Mouse (Mus musculus): Measurements from ENCODE around the gene Gcgr. TPM values are rescaled to one million over a fixed set of nuclear protein-coding genes. Genes with fewer than 3 reads are reported as not detected.

Gene Gcgr
- total RNA-seq, 2 experiments from 2014 or later = not detected

DNA sequence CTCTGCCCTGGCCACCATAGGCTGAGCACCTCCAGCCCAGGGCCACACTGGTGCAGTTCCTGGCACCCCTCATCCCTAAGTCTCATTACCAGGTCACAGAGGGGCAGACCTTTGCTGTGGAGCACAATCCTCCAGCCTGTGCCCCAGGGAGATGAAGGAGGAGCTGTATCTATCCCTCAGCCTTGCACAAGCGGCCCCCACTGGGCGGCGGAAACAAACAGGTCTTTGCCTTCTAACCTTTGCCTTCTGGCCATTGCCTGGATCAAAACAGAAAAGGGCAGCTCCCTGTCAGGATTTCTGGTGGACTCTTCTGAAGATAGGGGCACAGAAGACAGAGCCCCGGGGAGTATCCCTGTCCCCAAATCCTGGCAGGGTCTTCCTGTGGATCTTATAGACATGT, 1.6 kb upstream of the Gcgr start:
- intact Hi-C loops (cut with DNase I) = no loop called here
- DNase-seq (ENCODE audit: low spot score in 2 of 2) = no peak

DNA sequence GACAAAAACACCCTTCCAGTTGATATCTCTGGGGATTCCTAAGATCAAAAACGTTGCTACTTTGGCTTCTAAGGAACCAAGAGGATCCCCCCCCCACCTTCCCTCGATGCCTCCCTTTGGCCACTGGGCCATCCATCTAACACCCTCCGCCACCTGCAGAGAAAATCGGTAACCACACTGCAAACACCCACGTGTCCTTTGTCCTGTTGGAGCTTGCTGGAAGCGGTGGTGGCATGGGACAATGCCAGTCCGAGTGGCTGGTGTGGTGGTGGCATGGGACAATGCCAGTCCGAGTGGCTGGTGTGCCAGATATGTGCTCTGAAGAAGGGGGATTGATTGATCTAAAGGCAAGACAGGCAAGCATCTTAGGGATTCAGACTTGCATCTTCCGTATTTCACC, 1.1 kb downstream of the Gcgr start:
- intact Hi-C loops (cut with DNase I) = no loop called here
- no peak for DNase-seq (ENCODE audit: low spot score in 2 of 2)

DNA sequence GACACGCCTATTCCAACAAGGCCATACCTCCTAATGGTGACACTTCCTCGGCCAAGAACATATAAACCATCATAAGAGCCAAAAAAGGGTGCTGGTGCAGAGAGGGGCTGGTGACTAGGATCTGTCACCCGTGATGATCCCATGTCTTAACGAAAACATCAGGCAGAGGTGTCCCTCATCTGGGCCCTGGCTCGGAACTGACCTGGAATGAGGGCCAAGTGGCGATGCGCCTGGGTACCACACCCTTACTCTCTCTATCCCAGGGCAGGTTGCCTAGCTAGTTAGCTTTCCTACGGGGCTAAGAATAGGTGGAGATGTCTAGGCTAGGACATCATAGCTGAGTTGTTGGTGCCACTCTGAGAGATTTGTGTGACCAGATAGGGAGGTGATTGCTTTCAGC, 3.6 kb downstream of the Gcgr start:
- intact Hi-C loops (cut with DNase I) = no loop called here
- no peak for DNase-seq (ENCODE audit: low spot score in 2 of 2)

DNA sequence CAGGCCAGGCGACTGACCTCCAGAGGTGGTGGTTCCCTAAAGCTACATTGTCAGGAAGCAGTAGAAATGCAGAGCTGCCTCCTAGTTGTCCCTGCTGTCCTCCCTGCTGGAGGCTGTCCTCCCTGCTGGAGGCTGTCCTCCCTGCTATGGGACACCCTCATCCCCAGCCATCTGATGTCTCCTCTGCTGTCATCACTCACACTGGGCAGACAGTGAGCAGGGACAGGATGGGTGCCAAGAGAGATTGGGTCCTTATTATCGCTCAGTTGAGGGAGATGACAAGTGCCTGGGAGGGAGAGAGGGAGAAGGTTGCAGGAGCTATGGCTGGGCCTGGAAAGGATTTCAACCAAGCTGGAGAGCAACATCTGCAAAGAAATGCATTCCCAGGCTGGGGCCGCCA, 4.6 kb downstream of the Gcgr start:
- no peak for DNase-seq (ENCODE audit: low spot score in 2 of 2)
- intact Hi-C loops (cut with DNase I) = no loop called here

DNA sequence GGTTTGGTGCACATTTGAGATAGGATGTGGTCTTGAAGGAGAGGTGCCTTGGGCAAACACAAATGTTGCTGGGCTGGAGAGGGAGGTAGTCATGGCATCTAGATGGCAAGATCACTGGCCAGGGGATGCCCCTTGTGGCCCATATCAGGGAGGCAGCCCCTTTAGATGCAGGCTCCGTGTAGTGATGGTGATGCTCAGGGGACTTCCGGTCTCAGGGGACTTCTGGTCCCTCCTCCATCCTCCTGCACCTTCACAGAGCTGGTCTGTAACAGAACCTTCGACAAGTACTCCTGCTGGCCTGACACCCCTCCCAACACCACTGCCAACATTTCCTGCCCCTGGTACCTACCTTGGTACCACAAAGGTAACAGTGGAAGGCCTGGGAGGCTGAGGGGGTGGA, 5.3 kb downstream of the Gcgr start:
- intact Hi-C loops (cut with DNase I) = no loop called here
- no peak for DNase-seq (ENCODE audit: low spot score in 2 of 2)

DNA sequence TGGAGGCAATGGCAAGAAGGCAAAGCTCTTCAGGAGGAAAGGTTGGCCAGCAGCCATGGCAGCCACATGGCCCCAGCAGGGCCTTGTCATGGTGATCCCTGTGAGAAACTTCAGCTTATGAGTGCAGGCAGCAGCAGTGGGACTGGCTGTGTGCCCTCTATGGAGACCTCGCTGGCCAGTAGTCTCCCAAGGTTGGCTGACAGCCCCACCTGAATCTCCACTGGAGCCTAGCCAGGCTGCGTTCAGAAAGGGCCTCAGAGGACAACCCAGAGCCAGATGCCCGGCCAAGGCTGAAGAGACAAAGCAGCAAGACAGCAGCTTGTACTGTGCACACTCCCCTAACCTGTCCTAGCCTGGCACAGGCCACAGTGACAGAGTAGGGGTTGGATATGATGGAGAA, 8.0 kb downstream of the Gcgr start:
- DNase-seq (ENCODE audit: low spot score in 2 of 2) = no peak
- intact Hi-C loops (cut with DNase I) = no loop called here

DNA sequence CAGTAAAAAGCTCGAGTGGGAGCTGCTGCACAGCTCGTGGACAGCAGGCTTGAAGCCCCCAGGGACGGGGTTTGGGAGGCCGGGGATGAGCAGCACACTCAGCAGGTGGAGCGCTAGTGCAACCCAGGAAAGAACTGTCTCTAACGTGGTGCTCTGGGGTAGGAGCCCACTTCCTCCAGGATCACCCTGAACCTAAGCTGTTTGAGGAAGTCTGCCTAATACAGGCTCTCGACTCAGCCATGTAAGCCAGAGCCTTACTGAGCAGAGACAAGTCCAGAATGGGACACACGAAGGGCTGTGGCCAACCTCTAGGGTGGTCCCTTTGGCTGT, 8.4 kb downstream of the Gcgr start:
- intact Hi-C loops (cut with DNase I) = no loop called here
- no peak for DNase-seq (ENCODE audit: low spot score in 2 of 2)

DNA sequence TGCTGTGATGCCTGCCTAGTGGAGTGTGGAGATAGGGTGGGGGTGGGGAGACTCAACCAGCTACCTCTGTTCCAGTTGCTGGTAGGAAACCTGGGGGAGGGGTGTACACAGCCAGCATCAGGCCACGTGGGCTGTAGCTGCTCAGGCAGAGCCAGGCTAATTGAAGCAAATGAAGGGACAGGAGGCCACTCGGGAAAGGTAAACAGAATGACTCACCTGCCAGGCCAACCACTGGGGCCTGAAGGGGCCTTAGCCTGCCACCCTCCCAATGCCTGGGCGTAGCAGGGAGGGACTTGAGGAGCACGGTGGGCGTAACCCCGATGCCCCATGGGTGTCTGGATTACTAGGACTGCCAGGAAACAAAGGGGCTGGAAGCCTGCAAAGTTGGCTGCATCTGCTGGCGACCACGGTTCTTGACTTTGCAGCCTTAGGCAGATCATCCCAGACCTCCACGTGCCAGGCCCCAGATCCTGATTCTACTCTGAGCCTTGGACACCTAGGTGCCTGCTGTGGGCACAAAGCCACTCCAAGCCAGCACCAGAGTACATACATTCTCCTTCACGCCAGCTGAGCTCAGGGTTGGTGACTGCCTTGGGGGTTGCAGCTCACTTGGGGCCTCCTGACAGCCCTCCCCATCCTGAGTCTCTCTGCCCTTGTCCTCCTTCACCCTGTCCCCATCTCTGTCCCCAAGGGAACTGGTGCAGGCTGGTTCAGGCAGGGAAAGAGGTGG, 9.0 kb downstream of the Gcgr start:
- intact Hi-C loops (cut with DNase I) = no loop called here
- no peak for DNase-seq (ENCODE audit: low spot score in 2 of 2)

DNA sequence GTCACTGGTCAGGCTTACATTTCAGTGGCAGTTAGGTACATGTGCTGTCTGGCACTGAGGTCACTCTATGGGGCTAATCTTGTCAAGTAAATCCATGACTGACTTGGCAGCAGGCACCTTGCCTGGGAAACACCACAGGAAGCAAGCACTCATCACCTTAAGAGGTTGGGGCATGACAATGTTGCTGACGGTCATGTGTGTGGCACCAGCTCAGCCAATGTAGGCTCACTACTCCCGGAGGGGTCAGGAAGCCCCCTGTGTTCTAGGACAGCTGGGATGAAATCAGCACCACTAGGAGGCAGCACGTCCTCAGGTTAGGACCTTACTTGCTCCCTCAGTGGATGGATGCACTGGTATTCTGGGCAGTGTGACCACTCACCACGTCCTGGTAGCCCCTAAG, 11.4 kb downstream of the Gcgr start:
- intact Hi-C loops (cut with DNase I) = no loop called here
- DNase-seq (ENCODE audit: low spot score in 2 of 2) = no peak

DNA sequence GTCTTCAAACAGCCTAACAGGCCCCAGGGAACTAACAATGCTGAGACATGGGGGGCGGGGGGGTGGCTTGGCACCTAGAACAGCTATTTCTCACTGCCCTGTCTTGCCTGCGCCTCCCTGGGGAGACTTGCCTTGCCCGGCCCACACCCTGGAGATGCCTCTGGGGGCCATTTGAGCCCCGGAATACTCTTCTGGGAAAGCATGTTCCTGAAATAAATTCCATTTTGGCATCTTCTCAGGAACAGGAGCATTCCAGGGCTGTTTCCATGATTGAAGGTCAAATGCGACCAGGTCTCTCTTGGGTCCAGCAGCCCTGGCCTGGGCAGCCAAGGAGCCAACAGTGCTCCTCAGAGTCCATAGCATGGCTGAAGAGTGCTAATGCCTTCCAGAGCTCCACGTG, 11.9 kb downstream of the Gcgr start:
- intact Hi-C loops (cut with DNase I) = no loop called here

DNA sequence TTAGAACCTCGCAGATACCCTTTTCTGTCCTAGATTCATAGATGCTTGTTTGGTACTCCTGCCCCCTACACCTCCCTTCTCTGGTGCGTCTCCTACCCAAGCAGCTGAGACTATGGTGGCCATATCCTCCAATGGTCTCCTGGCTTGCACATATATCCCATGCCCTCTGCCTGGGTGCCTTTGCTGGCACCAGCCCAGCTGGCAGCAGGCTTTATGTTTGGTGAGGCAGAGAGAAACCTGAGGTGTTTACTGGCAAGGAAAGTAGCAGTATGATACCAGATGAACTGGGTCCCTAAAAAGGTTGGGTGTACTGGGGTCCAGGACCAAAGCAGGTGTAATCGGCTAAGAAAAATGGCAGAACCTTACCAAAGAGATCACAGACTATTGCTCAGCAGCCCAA, 15.5 kb downstream of the Gcgr start:
- intact Hi-C loops (cut with DNase I) = no loop called here
- DNase-seq (ENCODE audit: low spot score in 2 of 2) = no peak

More for the DNA sequence above, 11.9 kb downstream of the Gcgr start:
- DNase-seq (ENCODE audit: low spot score in 2 of 2) = no peak

DNA sequence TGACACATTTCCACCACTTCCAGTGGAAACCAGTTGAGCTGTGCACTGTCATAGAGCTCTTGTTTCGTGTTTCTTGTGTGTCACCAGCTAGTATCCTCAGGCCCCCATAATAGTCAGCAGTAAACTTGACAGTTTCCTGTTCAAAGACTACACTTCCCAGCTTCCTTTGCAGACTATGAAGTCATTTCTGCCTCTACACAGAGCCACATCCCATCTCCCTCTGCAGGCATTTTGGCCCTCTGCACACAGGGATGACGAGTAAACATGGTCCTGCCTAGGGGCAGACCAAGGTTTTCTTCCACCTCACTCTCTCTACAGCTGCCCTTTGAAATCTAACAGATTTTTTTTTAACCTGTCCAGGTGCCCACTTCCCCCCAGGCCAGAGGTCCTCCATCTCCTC, 17.0 kb downstream of the Gcgr start:
- peak in 1 of 2 experiments; percentile 11 for DNase-seq (ENCODE audit: low spot score in 2 of 2)
- intact Hi-C loops (cut with DNase I) = no loop called here

DNA sequence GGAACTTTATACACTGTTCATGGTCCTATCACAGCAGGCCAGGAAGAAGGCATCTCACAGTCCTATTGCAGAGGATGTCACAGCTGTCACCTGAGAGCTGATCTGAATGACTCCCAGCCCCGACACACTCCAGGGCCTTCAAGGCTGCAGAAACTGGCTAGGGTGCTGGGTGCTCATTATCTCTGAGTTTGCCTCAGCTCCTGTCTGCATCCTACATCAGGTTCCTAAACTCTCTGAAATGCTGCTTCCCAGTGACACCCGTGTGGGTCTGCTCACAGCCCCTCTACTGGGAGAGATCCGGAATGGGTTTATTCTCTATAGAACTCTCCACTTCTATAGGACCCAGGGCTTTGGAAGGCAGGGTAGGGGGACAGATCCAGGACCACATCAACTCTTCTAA, 17.7 kb downstream of the Gcgr start:
- intact Hi-C loops (cut with DNase I) = no loop called here
- DNase-seq (ENCODE audit: low spot score in 2 of 2) = no peak

DNA sequence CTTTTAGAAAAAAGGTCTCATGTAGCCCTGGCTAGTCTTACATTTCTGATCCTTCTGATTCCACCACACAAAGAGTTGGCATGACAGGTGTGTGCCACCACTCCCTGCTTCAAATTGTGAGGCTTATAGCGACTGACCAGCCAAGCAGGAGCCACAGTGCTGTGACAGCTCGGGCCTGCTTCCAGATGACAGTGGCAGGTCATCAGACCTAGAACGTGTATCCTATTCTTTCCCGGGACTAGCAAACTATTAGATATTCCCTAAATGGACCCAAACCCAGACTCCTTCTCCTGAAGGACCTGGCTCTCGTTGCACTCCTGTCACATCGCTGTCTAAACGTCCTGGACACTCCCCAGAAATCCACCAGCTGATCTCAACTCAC, 18.3 kb downstream of the Gcgr start:
- intact Hi-C loops (cut with DNase I) = no loop called here
- DNase-seq (ENCODE audit: low spot score in 2 of 2) = no peak

DNA sequence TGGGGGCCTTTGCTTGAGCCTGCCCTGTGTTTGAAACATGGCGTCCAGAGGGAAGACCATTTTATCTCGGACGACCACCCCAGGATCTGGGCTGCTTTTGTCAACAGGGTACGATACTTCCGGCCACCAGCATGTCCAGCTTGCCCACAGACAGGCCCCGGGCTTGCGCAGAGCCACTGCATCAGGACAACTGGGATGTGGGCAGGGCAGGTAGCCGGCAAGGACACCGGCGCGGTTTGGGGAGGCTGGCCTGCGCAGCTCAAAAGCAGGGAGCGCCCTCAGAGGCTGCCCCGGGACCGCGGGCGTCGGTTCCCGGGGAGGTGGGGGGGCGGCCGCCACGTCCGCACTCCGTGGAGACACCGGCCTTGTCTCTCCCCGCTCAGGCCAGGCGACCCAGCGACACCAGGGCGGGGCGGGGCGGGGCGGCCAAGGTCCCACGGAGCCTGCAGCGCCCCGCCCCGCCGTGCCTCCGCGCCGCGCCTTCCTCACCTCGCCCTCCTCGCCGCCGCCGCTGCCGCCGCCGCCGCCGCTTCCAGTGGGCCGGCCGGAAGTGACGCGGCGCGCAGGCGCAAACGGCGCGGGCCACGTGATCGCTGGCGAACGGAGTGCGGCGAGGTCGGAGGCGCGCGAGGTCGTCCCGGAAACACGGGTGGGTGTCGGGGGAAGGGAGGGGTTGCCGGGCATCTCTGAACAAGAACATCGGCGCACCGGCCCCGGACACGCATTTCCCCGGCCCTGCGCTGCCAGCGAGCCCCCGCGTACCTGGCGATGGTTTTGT, 18.9 kb downstream of the Gcgr start, which contains the start of gene Mcrip1:
Mcrip1 (minus strand) TSS at position 560 of the 778 bp plus-strand sequence.
- intact Hi-C loops (cut with DNase I) = no loop called here

DNA sequence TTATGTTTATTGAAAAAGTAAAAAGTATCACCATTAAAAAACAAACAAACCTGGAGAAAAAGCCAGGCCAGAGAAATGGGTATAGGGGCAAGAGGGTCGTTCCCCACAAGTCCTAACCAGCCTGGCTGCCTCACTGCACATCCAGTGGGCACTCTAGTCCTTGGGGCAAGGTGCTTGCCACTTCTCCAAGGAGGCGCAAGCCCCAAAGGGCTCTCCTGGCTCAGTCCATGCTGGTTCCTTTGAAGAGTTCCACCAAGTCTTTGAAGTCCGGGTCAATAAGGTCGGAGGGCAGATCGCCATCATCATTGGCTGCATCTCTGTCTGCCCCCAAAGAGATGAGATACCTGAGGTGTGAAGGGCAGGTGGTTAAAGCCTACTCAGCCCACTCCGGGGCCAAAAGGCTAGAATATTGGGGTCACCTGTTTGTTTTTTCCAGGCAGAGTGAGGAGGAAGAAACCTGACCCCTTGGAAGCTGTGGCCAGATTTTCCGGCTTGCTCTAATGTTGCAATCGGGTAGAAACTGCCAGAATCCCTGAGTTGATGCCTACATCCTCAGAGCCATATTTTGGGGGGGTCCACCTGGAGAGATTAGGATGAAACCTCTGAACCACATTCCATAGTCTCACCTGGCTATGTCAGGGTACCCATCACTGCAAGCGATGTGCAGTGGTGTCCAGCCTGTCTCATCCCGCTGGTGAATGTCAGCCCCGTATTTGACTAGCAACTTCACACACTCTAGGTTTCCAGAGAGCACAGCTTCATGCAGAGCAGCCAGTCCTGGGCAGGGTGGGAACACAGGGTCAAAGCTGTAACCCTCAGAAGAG, 19.7 kb downstream of the Gcgr start:
- no peak for DNase-seq (ENCODE audit: low spot score in 2 of 2)
- intact Hi-C loops (cut with DNase I) = no loop called here

More for the DNA sequence above, 18.9 kb downstream of the Gcgr start, which contains the start of gene Mcrip1:
- DNase-seq (ENCODE audit: low spot score in 2 of 2) = peak; percentile 93 to 94

DNA sequence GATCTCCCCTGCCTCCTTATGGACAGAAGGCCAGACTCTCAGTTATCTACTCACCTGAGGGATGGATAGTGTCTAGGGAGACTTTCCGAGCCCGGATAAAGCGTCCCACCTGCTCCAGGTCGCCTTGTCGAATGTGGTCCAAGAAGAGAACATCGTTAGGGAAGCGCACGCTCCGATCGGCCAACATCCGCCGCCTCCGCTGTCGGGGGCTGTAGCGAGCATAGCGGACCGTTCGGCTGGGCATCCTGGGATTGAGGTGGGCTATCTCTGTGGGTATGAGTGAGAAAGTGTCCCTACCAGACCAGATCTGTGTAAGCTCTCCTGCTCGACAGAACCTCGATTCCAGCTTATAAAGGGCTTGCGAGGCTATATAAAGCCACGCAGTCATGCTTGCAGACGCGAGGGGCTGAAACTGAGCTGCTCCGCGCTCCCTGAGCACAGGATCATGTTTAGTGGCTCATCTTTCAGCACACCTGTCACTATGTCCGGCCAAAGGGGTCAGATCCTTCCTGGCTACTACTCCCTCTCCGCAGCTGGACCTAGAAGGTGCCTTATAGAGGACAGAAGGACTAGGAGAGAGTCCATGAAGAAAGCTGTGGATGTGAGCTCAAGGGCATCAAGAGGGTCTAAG, 20.4 kb downstream of the Gcgr start, which contains the start of gene Ppp1r27:
Ppp1r27 (minus strand) TSS at position 323 of the 631 bp plus-strand sequence.
- no peak for DNase-seq (ENCODE audit: low spot score in 2 of 2)

DNA sequence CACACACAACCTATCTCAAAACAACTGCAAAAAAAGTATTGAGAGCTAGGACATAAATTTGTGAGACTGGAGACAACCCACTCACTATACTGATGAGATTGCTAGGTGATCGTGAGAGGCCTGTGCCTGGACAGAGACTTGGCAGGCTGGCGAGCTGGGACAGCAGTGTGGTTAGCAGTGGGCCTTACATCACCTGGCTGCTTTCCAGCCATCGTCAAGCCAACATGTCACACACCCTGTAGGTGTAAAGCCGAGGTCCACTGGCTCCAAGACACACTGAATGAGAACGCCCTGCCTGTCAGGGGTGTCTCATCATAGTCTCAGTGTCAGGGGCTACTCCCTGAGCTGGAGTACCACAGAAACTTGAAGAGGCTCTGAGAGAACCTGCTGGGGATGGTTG, 22.2 kb downstream of the Gcgr start:
- DNase-seq (ENCODE audit: low spot score in 2 of 2) = no peak
- intact Hi-C loops (cut with DNase I) = no loop called here

More for the DNA sequence above, 20.4 kb downstream of the Gcgr start, which contains the start of gene Ppp1r27:
- intact Hi-C loops (cut with DNase I) = no loop called here

DNA sequence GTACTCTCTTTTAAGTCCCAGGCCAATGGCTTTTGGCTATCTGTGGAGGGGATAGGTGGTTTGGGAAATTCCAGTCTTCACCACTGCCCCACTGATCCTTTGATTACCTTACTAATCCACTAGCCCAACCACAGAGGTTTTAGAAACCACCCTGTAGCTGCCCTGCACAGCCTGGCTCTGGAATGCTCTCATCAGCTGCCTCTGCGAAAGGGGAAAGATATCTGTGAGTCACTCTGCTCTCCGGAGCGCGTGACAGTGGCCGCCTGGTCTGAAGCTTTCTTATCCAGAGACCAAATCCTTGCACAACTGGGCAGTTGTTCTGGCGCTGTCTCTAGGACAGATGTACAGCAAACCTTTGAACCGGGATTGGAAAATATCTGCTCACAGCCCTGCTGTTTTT, 24.3 kb downstream of the Gcgr start:
- intact Hi-C loops (cut with DNase I) = no loop called here
- no peak for DNase-seq (ENCODE audit: low spot score in 2 of 2)

DNA sequence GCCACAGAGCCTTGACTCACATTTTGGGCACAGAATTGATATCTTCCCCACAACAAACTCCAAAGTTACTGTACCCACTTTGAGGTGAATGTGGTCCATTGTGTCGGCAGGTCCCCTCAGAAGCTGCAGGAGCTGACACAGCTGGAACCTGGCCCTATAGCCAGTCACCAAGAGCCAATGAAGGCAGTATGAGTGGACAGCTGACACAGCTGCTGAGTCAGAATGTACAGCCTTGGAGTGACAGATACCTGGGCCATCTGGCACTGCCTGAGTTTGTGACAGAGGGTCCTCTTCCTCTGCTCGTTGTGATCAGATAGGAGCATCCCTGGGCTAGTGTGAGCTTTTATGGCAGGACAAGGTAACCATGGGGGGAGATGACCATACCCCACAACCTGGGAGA, 24.8 kb downstream of the Gcgr start:
- intact Hi-C loops (cut with DNase I) = no loop called here
- no peak for DNase-seq (ENCODE audit: low spot score in 2 of 2)

Measured in left cerebral cortex, postnatal 25 days (tissue).